Mouse (Mus musculus) hindbrain, embryonic 12.5 days (tissue): ENCODE measurements around the gene Lipe. TPM values are rescaled to one million over a fixed set of nuclear protein-coding genes. Genes with fewer than 3 reads are reported as not detected.
A peak's percentile ranks its signal among the peaks of the same experiment; 100 is the strongest.
"Not testable (repeated sequence)": the region's sequence is repeated elsewhere in the genome, so short reads cannot be mapped to it uniquely, and the experiment has no call there.

ENCODE experiments used
- ATAC-seq: fragments of 200-750 bp; cut with Nextera tagmentation; 2 replicates; pipeline ENCODE4 v1.8.0; 2017; ENCODE audit warnings: moderate TSS enrichment; ENCODE audit not compliant: low FRiP score
- H3K27ac ChIP-seq: fragments of 300-500 bp; sonication (generic); 2 replicates; pipeline ENCODE4 v1.5.1; 2016; ENCODE audit warnings: mild to moderate bottlenecking
- H3K27me3 ChIP-seq: fragments of 300-500 bp; sonication (generic); 2 replicates; pipeline ENCODE4 v1.6.1; 2016; ENCODE audit warnings: mild to moderate bottlenecking
- H3K36me3 ChIP-seq: fragments of 300-500 bp; sonication (generic); 2 replicates; pipeline ENCODE4 v1.6.1; 2016; ENCODE audit warnings: mild to moderate bottlenecking
- H3K4me1 ChIP-seq: fragments of 300-500 bp; sonication (generic); 2 replicates; pipeline ENCODE4 v1.6.1; 2016
- H3K4me2 ChIP-seq: fragments of 300-500 bp; sonication (generic); replicated peaks from 2 replicates; pipeline ENCODE4 v1.6.1; 2016; ENCODE audit warnings: mild to moderate bottlenecking
- H3K4me3 ChIP-seq: fragments of 300-500 bp; sonication (generic); 2 replicates; pipeline ENCODE4 v1.5.1; 2016; ENCODE audit warnings: mild to moderate bottlenecking
- H3K9ac ChIP-seq: fragments of 300-500 bp; sonication (generic); 2 replicates; pipeline ENCODE4 v1.6.1; 2016; ENCODE audit warnings: mild to moderate bottlenecking, moderate library complexity
- H3K9me3 ChIP-seq: fragments of 300-500 bp; sonication (generic); replicated peaks from 2 replicates; pipeline ENCODE4 v1.6.1; 2016; ENCODE audit warnings: mild to moderate bottlenecking
- WGBS: fragments of 180-500 bp; shearing (Covaris S2); methylation state at CpG from one replicate; pipeline ENCODE4 v1.1.7; 2016; 5-methylcytosine and 5-hydroxymethylcytosine counted together
- polyA plus RNA-seq: library from polyadenylated mRNA; unstranded; fragments of >200 nt; fragmentation: Nextera tagmentation; extraction: Ambion mirVana; gene quantifications from 2 replicates; pipeline ENCODE4 v1.2.1, GENCODE M21; 2016

Lipe gene
- polyA plus RNA-seq, 1 experiment from 2014 or later: 9.4 TPM

DNA sequence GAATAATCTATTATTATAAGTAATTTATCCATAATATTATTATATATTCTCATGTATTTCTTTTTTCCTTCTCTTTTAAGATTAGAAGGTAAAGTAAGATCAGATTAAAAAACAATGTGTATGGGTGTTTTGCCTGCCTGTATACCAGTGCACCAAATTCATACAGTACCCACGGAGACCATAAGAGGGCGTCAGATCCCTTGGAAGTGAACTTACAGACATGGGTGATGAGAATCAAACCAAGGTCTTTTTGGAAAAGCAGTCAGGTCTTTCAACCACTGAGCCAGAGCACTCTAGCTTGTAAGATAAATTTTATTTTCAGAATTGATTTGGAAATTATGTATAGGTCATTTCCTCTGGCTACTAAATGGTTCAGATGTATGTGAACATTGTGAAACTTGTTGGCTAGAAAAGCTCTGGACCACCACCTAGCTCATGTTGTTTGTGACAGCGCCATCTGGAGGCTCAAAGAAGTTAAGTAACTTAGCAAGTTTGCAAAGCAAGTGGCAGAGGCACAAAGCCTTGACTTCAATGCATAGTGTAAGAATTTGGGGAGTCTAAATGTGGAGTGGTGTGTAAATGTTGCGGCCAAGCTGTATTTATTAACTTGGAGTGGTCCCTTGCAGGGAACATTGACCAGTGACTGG lies 10.7 kb upstream of the Lipe start:
- no peak overlapping the region for H3K9ac ChIP-seq
- no peak for ATAC-seq
- H3K9me3 ChIP-seq: no peaks in the 10 kb centered on the region
- no peak overlapping the region for H3K27ac ChIP-seq
- H3K36me3 ChIP-seq: no peaks in the 10 kb centered on the region
- WGBS: 55% methylated on average over 4 of the region's 4 CpGs
- H3K4me1 ChIP-seq: 0 out of 2 replicates have a peak, but pooled peaks cover 2% of the 10 kb centered on the region
- no peak overlapping the region for H3K4me2 ChIP-seq
- H3K4me3 ChIP-seq: no peak overlapping the region
- H3K27me3 ChIP-seq: no peaks in the 10 kb centered on the region

- Histone ChIP-seq H3K4me2 (no peak overlapping the region), H3K27me3 (no peaks in the 10 kb centered on the region), H3K4me1 (0 out of 2 replicates have a peak, but pooled peaks cover 4% of the 10 kb centered on the region), H3K4me3 (no peak overlapping the region), H3K9ac (no peak overlapping the region), H3K9me3 (no peaks in the 10 kb centered on the region), H3K27ac (no peak overlapping the region), H3K36me3 (no peaks in the 10 kb centered on the region)
- WGBS: 88% methylated on average over 7 of the region's 7 CpGs
- no peak for ATAC-seq
Measured at GRCm38 (mm10) chr7:25406468-25406867, 8.0 kb upstream of the Lipe start.

DNA sequence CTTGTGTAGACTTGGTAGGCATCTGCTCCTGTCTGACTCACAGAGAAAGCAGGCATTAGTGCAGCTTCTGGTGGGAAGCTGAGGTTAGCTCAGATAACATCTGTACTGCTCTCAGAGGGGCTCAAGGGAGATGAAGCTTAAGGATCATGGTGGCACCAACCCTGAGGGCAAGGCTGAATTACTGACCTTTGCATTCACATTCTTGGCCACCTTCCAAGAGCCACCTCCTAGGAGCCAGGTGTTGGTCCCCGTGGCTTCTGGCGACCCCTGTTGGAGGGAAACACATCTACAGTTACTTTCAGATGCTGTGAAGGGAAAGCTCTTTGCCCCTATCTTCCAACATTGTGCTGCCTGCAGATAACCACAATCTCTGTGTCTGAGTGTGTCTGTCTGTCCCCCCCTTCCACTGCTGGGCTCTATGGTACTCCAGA lies 4.2 kb upstream of the Lipe start:
- Histone ChIP-seq H3K4me2 (no peak overlapping the region), H3K4me1 (0 out of 2 replicates have a peak, but pooled peaks cover 4% of the 10 kb centered on the region), H3K27me3 (no peaks in the 10 kb centered on the region), H3K9ac (no peak overlapping the region), H3K27ac (no peak overlapping the region), H3K9me3 (no peaks in the 10 kb centered on the region), H3K4me3 (no peak overlapping the region), H3K36me3 (no peaks in the 10 kb centered on the region)
- ATAC-seq: no peak
- 2% methylated on average over 2 of the region's 2 CpGs for WGBS

DNA sequence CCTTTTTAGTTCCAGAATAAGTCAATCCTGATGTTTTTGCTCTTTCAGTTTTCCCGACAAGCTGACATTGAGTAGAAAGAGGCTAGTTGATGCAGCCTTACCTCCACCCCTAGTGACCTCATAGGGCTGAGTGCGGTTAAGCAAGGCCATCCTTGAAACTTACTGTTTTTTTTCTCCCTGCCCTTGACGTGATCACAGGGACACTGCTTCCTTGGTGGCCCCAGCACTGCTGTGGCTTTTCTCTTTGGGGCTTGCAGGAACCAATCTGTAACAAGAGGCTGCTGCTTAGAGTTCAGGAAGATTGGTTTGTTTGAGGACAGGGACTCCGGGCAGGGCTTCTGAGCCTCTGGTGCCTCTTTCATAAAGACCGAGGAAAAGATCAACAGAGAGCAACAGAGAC lies 3.5 kb upstream of the Lipe start:
- WGBS: 23% methylated on average over 5 of the region's 5 CpGs
- Histone ChIP-seq H3K9me3 (no peaks in the 10 kb centered on the region), H3K27me3 (no peaks in the 10 kb centered on the region), H3K36me3 (no peaks in the 10 kb centered on the region), H3K4me3 (no peak overlapping the region), H3K9ac (no peak overlapping the region), H3K4me1 (0 out of 2 replicates have a peak, but pooled peaks cover 4% of the 10 kb centered on the region), H3K27ac (no peak overlapping the region), H3K4me2 (no peak overlapping the region)
- no peak for ATAC-seq

DNA sequence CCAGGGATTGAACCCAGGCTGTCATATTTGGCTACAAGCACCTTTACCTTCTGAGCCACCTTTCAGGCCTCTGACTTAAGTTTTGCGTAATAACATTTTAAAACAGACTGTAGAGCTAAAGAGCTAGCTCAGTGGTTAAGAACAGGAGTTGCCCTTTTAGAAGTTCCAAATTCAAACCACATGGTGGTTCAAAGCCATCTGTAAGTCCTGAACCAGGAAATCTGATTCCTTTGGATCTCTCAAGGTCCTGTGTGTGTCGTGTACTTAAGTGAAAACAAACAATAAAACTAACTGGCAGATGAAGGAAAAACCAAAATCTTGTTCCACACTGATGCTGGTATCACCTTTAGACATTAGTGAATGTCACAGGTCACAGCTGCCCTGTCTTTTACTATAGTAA lies 3.0 kb upstream of the Lipe start:
- Histone ChIP-seq H3K27ac (no peak overlapping the region), H3K9ac (no peak overlapping the region), H3K4me1 (0 out of 2 replicates have a peak, but pooled peaks cover 4% of the 10 kb centered on the region), H3K9me3 (no peaks in the 10 kb centered on the region), H3K4me3 (no peak overlapping the region), H3K36me3 (no peaks in the 10 kb centered on the region), H3K27me3 (no peaks in the 10 kb centered on the region), H3K4me2 (no peak overlapping the region)
- WGBS: 54% methylated on average over 2 of the region's 2 CpGs
- no peak for ATAC-seq

DNA sequence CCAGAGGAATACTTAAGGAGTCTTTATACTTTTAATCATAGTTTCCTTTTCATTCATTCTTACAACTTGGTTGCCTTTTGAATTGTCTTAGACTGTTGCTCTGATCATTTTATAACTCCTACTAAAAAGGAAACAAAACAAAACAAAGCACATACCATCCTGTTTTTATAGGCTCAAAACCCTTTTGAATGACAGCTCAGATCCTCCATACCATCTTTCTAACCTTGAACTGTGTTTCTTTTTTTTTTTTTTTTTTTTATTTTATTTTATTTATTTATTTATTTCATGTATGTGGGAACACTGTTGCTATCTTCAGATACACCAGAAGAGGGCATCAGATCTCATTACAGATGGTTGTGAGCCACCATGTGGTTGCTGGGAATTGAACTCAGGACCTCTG lies 518 bp upstream of the Lipe start:
- ATAC-seq, H3K9me3 ChIP-seq, H3K9ac ChIP-seq, H3K4me2 ChIP-seq, H3K27ac ChIP-seq, H3K4me3 ChIP-seq, H3K27me3 ChIP-seq, H3K36me3 ChIP-seq: not testable (repeated sequence)
- H3K4me1 ChIP-seq: peaks cover 13% of the 10 kb centered on the region

- H3K9me3 ChIP-seq: no peaks in the 10 kb centered on the region
- 86% methylated on average over 14 of the region's 14 CpGs for WGBS
- no peak overlapping the region for H3K27ac ChIP-seq
- H3K36me3 ChIP-seq: no peaks in the 10 kb centered on the region
- peaks cover 15% of the 10 kb centered on the region for H3K4me1 ChIP-seq
- ATAC-seq: peak; percentile 2; the same call in 1 of the 2 replicates
- H3K27me3 ChIP-seq: no peaks in the 10 kb centered on the region
- H3K4me3 ChIP-seq: no peak overlapping the region
- H3K4me2 ChIP-seq: peak overlapping the region; percentile 75
- H3K9ac ChIP-seq: no peak overlapping the region
Measured at GRCm38 (mm10) chr7:25396621-25397020, 1.9 kb downstream of the Lipe start.

DNA sequence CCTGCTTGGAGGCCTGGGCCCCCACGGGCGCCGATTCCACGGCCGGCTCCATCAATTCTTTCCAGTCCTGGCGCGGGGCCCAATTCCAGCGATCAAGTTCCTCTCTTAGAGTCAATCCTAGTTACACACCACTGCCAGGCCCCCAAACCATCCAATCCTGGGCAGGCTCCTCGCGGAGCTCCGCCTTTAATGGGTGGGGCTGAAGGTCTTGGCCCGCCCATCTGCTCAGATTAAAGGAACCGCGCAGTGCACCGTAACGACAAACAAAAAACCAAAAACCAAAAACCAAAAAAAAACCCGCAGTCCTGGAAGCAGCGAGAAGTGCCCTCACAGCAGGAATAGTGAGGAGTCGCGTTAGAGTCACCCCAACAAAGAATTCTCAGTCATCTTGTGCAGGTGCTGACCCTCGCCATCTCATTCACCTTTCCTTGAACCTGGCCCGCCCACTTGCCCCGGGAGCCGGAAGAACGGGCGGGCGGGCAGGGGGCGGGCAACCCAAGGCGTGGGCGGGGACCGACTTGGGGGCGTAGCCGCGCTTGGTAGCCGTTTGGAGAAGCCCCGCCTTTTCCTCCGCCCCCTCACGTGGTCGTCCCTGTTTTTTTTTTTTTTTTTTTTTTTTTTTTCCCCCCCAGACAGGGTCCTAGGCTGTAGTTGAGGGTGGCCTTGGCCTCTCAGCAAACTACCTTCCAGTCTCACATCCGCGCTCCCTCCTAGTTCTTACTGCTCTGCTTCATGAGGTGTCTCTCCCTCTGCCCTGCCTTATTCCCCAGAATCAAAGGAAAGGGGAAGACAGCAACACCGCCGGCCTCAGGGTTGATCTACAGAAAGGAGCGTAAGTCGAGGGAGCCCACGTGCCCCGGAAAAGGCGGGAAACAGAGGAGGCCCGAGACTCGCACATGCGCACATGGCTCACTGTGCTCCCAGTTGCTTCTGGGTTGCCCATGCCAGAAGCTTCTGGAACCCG lies 2.7 kb downstream of the Lipe start:
- no peaks in the 10 kb centered on the region for H3K36me3 ChIP-seq
- H3K27ac ChIP-seq: peak overlapping the region; percentile 76
- no peaks in the 10 kb centered on the region for H3K27me3 ChIP-seq
- H3K4me3 ChIP-seq: peak overlapping the region; percentile 62
- no peaks in the 10 kb centered on the region for H3K9me3 ChIP-seq
- ATAC-seq: peak; percentile 96
- H3K4me2 ChIP-seq: peak overlapping the region; percentile 75
- peaks cover 19% of the 10 kb centered on the region for H3K4me1 ChIP-seq
- H3K9ac ChIP-seq: peak overlapping the region; percentile 76
- 7% methylated on average over 51 of the region's 52 CpGs for WGBS

- H3K27me3 ChIP-seq: no peaks in the 10 kb centered on the region
- peak overlapping the region; percentile 76 for H3K9ac ChIP-seq
- peak; percentile 55 for ATAC-seq
- under 1% methylated on average over 22 of the region's 22 CpGs for WGBS
- H3K4me1 ChIP-seq: peaks cover 26% of the 10 kb centered on the region
- H3K27ac ChIP-seq: peak overlapping the region; percentile 76; the same call in 1 of the 2 replicates
- H3K9me3 ChIP-seq: no peaks in the 10 kb centered on the region
- peak overlapping the region; percentile 75 for H3K4me2 ChIP-seq
- no peaks in the 10 kb centered on the region for H3K36me3 ChIP-seq
- peak overlapping the region; percentile 62 for H3K4me3 ChIP-seq
Measured at GRCm38 (mm10) chr7:25395186-25395557, 3.3 kb downstream of the Lipe start.

DNA sequence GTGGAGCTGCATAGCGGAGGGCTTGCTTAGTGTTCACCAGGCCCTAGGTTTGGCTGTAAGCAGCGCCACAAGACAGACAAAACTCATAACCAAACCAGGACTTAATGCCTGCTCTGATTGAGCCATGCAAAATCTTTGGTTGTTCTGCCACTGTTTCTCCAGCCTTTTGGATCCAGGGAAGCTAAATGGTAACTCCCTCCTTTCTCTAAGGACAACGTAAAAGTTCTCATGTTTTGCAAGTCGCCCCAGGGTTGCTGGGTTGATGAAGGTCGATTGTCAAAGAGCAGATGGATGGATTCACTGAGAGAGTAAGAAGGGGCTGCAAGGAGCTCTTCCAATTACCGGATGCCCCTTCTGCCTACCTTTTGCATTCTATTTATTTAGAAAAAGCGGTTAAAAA lies 3.8 kb downstream of the Lipe start:
- ATAC-seq: no peak
- no peaks in the 10 kb centered on the region for H3K27me3 ChIP-seq
- peak overlapping the region; percentile 76 for H3K9ac ChIP-seq
- peak overlapping the region; percentile 62 for H3K4me3 ChIP-seq
- H3K4me1 ChIP-seq: peaks cover 30% of the 10 kb centered on the region
- no peaks in the 10 kb centered on the region for H3K36me3 ChIP-seq
- H3K4me2 ChIP-seq: peak overlapping the region; percentile 75
- 19% methylated on average over 7 of the region's 7 CpGs for WGBS
- H3K9me3 ChIP-seq: no peaks in the 10 kb centered on the region
- no peak overlapping the region for H3K27ac ChIP-seq

- Histone ChIP-seq H3K9ac (no peak overlapping the region), H3K4me3 (no peak overlapping the region), H3K27ac (no peak overlapping the region), H3K9me3 (no peaks in the 10 kb centered on the region), H3K27me3 (no peaks in the 10 kb centered on the region), H3K4me1 (peaks cover 30% of the 10 kb centered on the region), H3K36me3 (no peaks in the 10 kb centered on the region), H3K4me2 (peak overlapping the region; percentile 75; the same call in 1 of the 2 replicates)
- 75% methylated on average over 8 of the region's 8 CpGs for WGBS
- ATAC-seq: no peak
Measured at GRCm38 (mm10) chr7:25393451-25394210, 4.9 kb downstream of the Lipe start.

- Histone ChIP-seq H3K4me2 (no peak overlapping the region), H3K27me3 (no peaks in the 10 kb centered on the region), H3K27ac (no peak overlapping the region), H3K9me3 (no peaks in the 10 kb centered on the region), H3K9ac (no peak overlapping the region), H3K36me3 (peaks cover 5% of the 10 kb centered on the region), H3K4me3 (no peak overlapping the region), H3K4me1 (peaks cover 30% of the 10 kb centered on the region)
- 45% methylated on average over 7 of the region's 7 CpGs for WGBS
- no peak for ATAC-seq
Measured at GRCm38 (mm10) chr7:25392851-25393250, 5.7 kb downstream of the Lipe start.
